Comparison of ENCODE assay signal across 11 mouse cellular contexts in the genomic region with DNA sequence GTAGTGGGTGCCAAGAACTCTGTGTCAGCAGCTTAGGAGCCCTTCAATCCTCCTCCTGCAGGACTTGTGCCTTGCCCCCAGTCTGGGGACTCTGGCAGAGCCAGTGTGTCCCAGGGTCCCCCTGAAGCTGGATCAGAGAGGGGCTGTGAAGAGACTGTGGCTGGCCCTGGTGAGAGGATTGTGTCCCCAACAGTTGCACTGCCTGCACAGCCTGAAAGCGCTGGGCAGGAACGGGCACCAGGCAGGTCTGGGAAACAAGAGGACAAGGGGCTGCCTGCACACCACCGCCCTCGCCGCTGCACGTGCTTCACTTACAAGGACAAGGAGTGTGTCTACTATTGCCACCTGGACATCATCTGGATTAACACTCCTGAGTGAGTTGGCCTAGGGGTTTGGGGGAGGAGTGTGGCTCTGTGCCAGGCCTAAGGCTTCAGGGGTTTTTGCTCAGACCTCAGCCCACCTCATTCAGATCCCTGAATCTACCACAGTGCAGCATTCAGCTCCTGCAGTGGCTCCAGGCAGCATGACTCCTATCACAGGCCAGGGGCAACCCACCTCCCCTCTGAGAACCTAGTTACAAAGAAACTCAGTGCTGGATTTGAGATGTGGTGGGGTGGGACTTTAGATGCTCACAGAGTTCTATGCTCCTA. TPM values are rescaled to one million over a fixed set of nuclear protein-coding genes. Genes with fewer than 3 reads are reported as not detected.
DNase-seq lines count a peak whose midpoint lies in the region; ATAC-seq and TF ChIP-seq lines count a peak whose summit lies in the region.
"Had no signal": no experiment of that assay in that cellular context is flagged by ENCODE, and none has a peak within 500 bp of the region (broad histone marks: within the 10 kb centered on the region; RNA-seq: fewer than 3 reads in every experiment).

No protein-coding gene starts in this region.

- no peak overlapping the region for H3K27ac ChIP-seq in heart, embryonic 12.5 days (ENCODE audit: poor library complexity, severe bottlenecking)
- 0 out of 2 replicates have a peak overlapping the region, but pooled peaks have one; percentile 2 for H3K27ac ChIP-seq in midbrain, embryonic 10.5 days (replicated peaks)
- no peak overlapping the region for H3K27ac ChIP-seq in midbrain, embryonic 15.5 days
- H3K27ac ChIP-seq in hindbrain, postnatal 0 days, result no peak overlapping the region
- H3K27ac ChIP-seq in small intestine, adult 2 months (ENCODE audit: insufficient read depth, low read depth, low read length), result no peak overlapping the region

- WGBS in heart, embryonic 12.5 days, result 62% methylated on average over 6 of the region's 6 CpGs
- 48% methylated on average over 6 of the region's 6 CpGs for WGBS in midbrain, embryonic 10.5 days
- 57% methylated on average over 6 of the region's 6 CpGs for WGBS in midbrain, embryonic 15.5 days
- WGBS in hindbrain, postnatal 0 days, result 52% methylated on average over 6 of the region's 6 CpGs
- WGBS in small intestine, adult 2 months, result 83% methylated on average over 6 of the region's 6 CpGs

- H3K9me3 ChIP-seq in heart, embryonic 12.5 days (replicated peaks), result no peaks in the 10 kb centered on the region
- no peaks in the 10 kb centered on the region for H3K9me3 ChIP-seq in midbrain, embryonic 10.5 days (replicated peaks)
- H3K9me3 ChIP-seq in midbrain, embryonic 15.5 days, result no peaks in the 10 kb centered on the region
- H3K9me3 ChIP-seq in hindbrain, postnatal 0 days (ENCODE audit: low read length), result no peaks in the 10 kb centered on the region

- peaks cover 31% of the 10 kb centered on the region for H3K27me3 ChIP-seq in heart, embryonic 12.5 days (replicated peaks)
- H3K27me3 ChIP-seq in midbrain, embryonic 10.5 days (ENCODE audit: low read depth, poor library complexity, severe bottlenecking), result peaks cover 38% of the 10 kb centered on the region
- peaks cover 18% of the 10 kb centered on the region for H3K27me3 ChIP-seq in midbrain, embryonic 15.5 days (replicated peaks)
- 0 out of 2 replicates have a peak, but pooled peaks cover 9% of the 10 kb centered on the region for H3K27me3 ChIP-seq in hindbrain, postnatal 0 days (ENCODE audit: insufficient read depth, low read length)
- no peaks in the 10 kb centered on the region for H3K27me3 ChIP-seq in small intestine, adult 2 months (ENCODE audit: control insufficient read depth, insufficient read depth, low read length)

- H3K4me1 ChIP-seq in heart, embryonic 12.5 days (replicated peaks), result peaks cover 8% of the 10 kb centered on the region; the same call in 1 of the 2 replicates
- H3K4me1 ChIP-seq in midbrain, embryonic 10.5 days, result peaks cover 21% of the 10 kb centered on the region
- peaks cover 7% of the 10 kb centered on the region; the same call in 1 of the 2 replicates for H3K4me1 ChIP-seq in midbrain, embryonic 15.5 days
- no peaks in the 10 kb centered on the region for H3K4me1 ChIP-seq in hindbrain, postnatal 0 days (ENCODE audit: insufficient read depth, low read length)
- H3K4me1 ChIP-seq in small intestine, adult 2 months (ENCODE audit: control insufficient read depth, insufficient read depth, insufficient read length, low read length), result peaks cover 32% of the 10 kb centered on the region; the same call in 1 of the 2 replicates

- no peaks in the 10 kb centered on the region for H3K36me3 ChIP-seq in heart, embryonic 12.5 days
- no peaks in the 10 kb centered on the region for H3K36me3 ChIP-seq in midbrain, embryonic 10.5 days
- no peaks in the 10 kb centered on the region for H3K36me3 ChIP-seq in midbrain, embryonic 15.5 days (replicated peaks)
- H3K36me3 ChIP-seq in hindbrain, postnatal 0 days (ENCODE audit: insufficient read depth, low read length), result no peaks in the 10 kb centered on the region
- no peaks in the 10 kb centered on the region for H3K36me3 ChIP-seq in small intestine, adult 2 months (ENCODE audit: control insufficient read depth, insufficient read depth, low read length)

- TF ChIP-seq POLR2A in small intestine, adult 2 months (IDR thresholded peaks at IDR 0.05; ENCODE audit: low read depth, low read length), result no peak

- no peak overlapping the region for H3K9ac ChIP-seq in heart, embryonic 12.5 days
- no peak overlapping the region for H3K9ac ChIP-seq in midbrain, embryonic 15.5 days
- no peak overlapping the region for H3K9ac ChIP-seq in hindbrain, postnatal 0 days (replicated peaks; ENCODE audit: low read length)

- TF ChIP-seq CTCF in hindbrain, postnatal 0 days (IDR thresholded peaks at IDR 0.05; ENCODE audit: low read depth), result no peak
- no peak for TF ChIP-seq CTCF in small intestine, adult 2 months (IDR thresholded peaks at IDR 0.05; ENCODE audit: extremely low read depth, insufficient read length, insufficient replicate concordance, low read depth, low read length)

- peak; percentile 31; the same call in 1 of the 2 replicates for ATAC-seq in heart, embryonic 12.5 days (ENCODE audit: insufficient number of reproducible peaks, low FRiP score)
- ATAC-seq in midbrain, embryonic 15.5 days (replicated peaks), result no peak
- no peak for ATAC-seq in hindbrain, postnatal 0 days

- 0 out of 2 replicates have a peak overlapping the region, but pooled peaks have one; percentile 50 for H3K4me3 ChIP-seq in heart, embryonic 12.5 days
- H3K4me3 ChIP-seq in midbrain, embryonic 10.5 days, result peak overlapping the region; percentile 61; the same call in 1 of the 2 replicates
- no peak overlapping the region for H3K4me3 ChIP-seq in midbrain, embryonic 15.5 days
- no peak overlapping the region for H3K4me3 ChIP-seq in hindbrain, postnatal 0 days (ENCODE audit: low read length)
- H3K4me3 ChIP-seq in small intestine, adult 2 months (ENCODE audit: low read depth, low read length), result peak overlapping the region; percentile 42

- DNase-seq in heart, postnatal 4 days, result no peak
- peak; percentile 30 for DNase-seq in midbrain, embryonic 10.5 days (ENCODE audit: low spot score)
- no peak for DNase-seq in hindbrain, postnatal 0 days (ENCODE audit: low spot score)
- no peak for DNase-seq in adrenal gland, postnatal 25 days
- DNase-seq in layer of hippocampus, adult 8-10 months (ENCODE audit: low spot score in 2 of 2), result no peak
- DNase-seq: cerebellum, adult 2 months; thymus, postnatal 36 days had no signal

- H3K4me2 ChIP-seq in heart, embryonic 12.5 days, result peak overlapping the region; percentile 90
- no peak overlapping the region for H3K4me2 ChIP-seq in midbrain, embryonic 15.5 days
- peak overlapping the region; percentile 62; the same call in 1 of the 2 replicates for H3K4me2 ChIP-seq in hindbrain, postnatal 0 days (ENCODE audit: low read depth, low read length)

RNA-seq across cellular contexts. Expression of a gene that starts 1.2 kb away (rescaled TPM):
- 0.23 and 0.54 TPM in 2 replicates for polyA plus RNA-seq in heart, embryonic 12.5 days (2016; fragmentation: Nextera tagmentation; extraction: Ambion mirVana)
- under 1 TPM; 0.19 to 0.23 TPM for total RNA-seq in heart, postnatal 4 days (2021)
- polyA plus RNA-seq in midbrain, embryonic 10.5 days (2016; fragmentation: Nextera tagmentation; extraction: Ambion mirVana), result 8.4 and 9.6 TPM in 2 replicates
- polyA plus RNA-seq in midbrain, embryonic 15.5 days (2015; fragmentation: Nextera tagmentation; extraction: Ambion mirVana), result 6.3 and 7.8 TPM in 2 replicates
- 3.5 and 5.1 TPM in 2 replicates for total RNA-seq in hindbrain, postnatal 0 days (2014; rRNA removed)
- 5.9 and 7.5 TPM in 2 replicates for polyA plus RNA-seq in hindbrain, postnatal 0 days (2015; fragmentation: Nextera tagmentation; extraction: Ambion mirVana)
- 7.5 and 18.6 TPM in 2 replicates for polyA plus RNA-seq in small intestine, adult 2 months (2012; rRNA removed)
- total RNA-seq in adrenal gland, postnatal 25 days (2021), result 16.0 and 17.3 TPM in 2 replicates
- total RNA-seq in layer of hippocampus, adult 8-10 months (2022), result 1 to 10 TPM; 3.4 to 6.2 (median 5.0) TPM
- total RNA-seq: CH12.LX had no signal

Comparison
In these comparisons a context has a peak if more than half of its experiments do, and no peak if none do; other contexts are left out.
1. H3K4me3 ChIP-seq: peak in heart, embryonic 12.5 days (single experiment), midbrain, embryonic 10.5 days (single experiment) and small intestine, adult 2 months (single experiment); none in midbrain, embryonic 15.5 days (single experiment) and hindbrain, postnatal 0 days (single experiment).